Mouse (Mus musculus) cortical plate, adult 2 months (tissue): ENCODE data around the gene Zbtb49.

Source experiments
- CTCF ChIP-seq: fragments of 200-500 bp; IDR thresholded peaks from 2 replicates; pipeline ENCODE4 v1.5.1; 2011; ENCODE audit warnings: mild to moderate bottlenecking, control low read depth, low read length; ENCODE audit not compliant: insufficient read depth; ENCODE audit errors: extremely low read depth
- POLR2A ChIP-seq: fragments of 200-500 bp; IDR thresholded peaks from 2 replicates; pipeline ENCODE4 v1.6.1; 2011; ENCODE audit warnings: mild to moderate bottlenecking, low read length, control low read depth; ENCODE audit not compliant: insufficient read depth; ENCODE audit errors: extremely low read depth

GRCm38 (mm10) chr5:38151264-38151663 lies 69.0 kb downstream of the Zbtb49 start:
- TF ChIP-seq CTCF (no peak), POLR2A (no peak)
